Mouse (Mus musculus) left cerebral cortex, adult 9 months (tissue): ENCODE measurements at regions not wholly inside any gene's neighbourhood (a gene's known extent, or its start where the extent isn't known, plus 50 kb on each side); places are given as distances from the start of the nearest gene placed in this dataset.

Experiments
- DNase-seq, 2 experiments: peaks; one replicate each; pipeline ENCODE4 v3.0.0; 2022; ENCODE audit warnings: low spot score in 2 of 2

GRCm38 (mm10) chr1:183504103-183504841 lies 86.3 kb downstream of the Hhipl2 start:
- no peak for DNase-seq

GRCm38 (mm10) chr1:183507893-183508292 lies 89.9 kb downstream of the Hhipl2 start:
- no peak for DNase-seq

GRCm38 (mm10) chr1:183510759-183511158 lies 92.7 kb downstream of the Hhipl2 start:
- DNase-seq, result no peak

DNA sequence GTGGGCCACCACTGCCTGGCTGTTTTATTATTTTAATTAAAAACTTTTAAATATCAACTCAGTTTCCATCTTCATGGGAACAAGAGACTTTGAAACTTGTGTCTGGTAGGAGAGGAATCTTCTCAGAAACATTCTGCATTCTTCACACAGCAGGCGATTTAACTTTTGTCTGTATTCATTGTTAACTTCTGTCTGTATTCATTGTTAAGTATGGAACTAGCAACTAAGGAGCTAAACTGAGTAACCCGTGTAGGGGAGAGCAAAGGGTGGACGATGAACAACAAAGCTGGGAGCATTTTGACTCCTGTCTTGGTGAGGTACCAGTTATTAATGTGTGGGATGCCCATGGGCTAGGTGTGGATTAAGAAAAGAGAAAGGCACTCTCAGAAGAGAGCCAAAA lies 95.9 kb downstream of the Hhipl2 start:
- DNase-seq, result no peak

GRCm38 (mm10) chr1:183514281-183514983 lies 96.4 kb downstream of the Hhipl2 start:
- no peak for DNase-seq

- DNase-seq, result no peak
Observed at GRCm38 (mm10) chr1:183514984-183515287, 96.9 kb downstream of the Hhipl2 start.

DNA sequence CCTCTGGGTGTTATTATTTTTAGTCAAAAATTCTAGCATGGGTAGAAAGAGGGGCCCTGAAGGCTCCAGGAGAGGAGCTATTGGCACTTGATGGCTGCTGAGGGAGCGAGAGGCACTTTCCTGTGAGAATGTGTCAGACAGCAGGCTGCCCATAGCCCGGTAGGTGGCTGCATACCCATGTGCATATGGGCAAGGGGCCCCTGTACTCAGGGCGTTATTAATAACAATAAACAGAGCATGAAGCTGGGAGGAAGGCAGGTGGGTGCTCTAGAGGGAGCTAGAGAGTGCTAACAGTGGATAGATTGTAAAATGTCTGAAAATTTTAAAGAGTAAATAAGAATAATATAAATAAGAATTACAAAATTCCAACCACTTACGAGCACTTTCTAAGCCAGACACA lies 98.2 kb downstream of the Hhipl2 start:
- DNase-seq, result no peak

- no peak for DNase-seq
Observed at GRCm38 (mm10) chr1:183517236-183517635, 99.2 kb downstream of the Hhipl2 start.

GRCm38 (mm10) chr1:183521569-183521968 lies 103.6 kb downstream of the Hhipl2 start:
- DNase-seq, result no peak

GRCm38 (mm10) chr1:183533386-183533785 lies 115.4 kb downstream of the Hhipl2 start:
- DNase-seq, result no peak

GRCm38 (mm10) chr1:183548752-183549387 lies 130.9 kb downstream of the Hhipl2 start:
- no peak for DNase-seq

DNA sequence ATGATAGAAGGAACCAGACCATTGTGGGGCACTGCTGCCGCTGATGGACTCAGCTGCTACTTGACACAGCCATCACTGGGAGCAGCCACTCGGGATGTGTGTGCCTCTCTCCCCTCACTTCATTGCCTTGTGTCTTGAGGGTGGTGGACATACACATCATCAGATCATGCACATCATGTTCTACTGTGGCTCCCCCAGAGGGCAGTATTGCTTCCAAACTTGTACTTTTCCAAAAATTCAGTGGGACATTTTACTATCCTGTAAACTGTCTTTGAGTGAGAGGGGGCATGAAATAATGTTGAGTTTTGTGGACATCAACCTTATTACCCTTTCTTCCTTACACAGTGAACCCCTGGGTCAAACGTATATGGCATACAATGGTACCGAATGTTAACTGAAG lies 134.6 kb downstream of the Hhipl2 start:
- no peak for DNase-seq

DNA sequence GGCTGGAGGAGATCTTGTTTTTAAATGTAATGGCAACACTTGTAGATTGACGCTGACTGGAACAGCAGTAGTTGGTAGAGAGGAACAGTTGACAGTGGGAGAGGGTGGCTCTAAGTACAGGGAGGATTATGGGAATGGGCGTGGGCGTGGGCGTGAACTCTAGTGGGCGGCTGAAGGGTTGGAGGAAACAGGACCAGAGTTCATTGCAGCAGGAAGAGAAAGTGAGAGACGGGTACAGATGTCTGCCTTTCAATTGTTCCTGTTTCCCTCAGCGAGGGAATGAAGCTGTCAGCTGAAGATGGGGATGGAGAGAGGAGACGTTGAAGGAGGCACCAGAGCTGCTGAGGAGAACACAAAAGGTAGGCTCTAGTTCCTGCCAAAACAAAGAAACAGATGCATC lies 135.2 kb downstream of the Hhipl2 start:
- no peak for DNase-seq

DNA sequence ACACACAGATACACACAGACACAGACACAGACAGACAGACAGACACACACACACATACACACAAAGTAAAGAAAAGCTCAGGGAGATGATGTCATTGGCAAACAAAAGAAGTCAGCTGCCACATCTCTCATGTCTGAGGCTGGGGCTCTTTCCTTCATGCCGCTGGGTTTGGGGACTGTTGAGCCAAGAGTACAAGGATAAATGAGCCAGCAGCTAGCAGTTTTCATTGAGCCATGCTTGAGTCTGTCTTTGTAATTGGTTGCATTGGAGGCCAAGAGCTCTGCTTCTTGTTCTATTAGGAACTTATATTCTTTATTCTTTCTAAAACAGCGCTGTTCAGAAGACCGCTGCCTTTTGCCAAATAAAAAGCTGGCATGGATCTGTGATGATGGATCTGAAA lies 144.8 kb downstream of the Hhipl2 start:
- DNase-seq, result no peak

DNA sequence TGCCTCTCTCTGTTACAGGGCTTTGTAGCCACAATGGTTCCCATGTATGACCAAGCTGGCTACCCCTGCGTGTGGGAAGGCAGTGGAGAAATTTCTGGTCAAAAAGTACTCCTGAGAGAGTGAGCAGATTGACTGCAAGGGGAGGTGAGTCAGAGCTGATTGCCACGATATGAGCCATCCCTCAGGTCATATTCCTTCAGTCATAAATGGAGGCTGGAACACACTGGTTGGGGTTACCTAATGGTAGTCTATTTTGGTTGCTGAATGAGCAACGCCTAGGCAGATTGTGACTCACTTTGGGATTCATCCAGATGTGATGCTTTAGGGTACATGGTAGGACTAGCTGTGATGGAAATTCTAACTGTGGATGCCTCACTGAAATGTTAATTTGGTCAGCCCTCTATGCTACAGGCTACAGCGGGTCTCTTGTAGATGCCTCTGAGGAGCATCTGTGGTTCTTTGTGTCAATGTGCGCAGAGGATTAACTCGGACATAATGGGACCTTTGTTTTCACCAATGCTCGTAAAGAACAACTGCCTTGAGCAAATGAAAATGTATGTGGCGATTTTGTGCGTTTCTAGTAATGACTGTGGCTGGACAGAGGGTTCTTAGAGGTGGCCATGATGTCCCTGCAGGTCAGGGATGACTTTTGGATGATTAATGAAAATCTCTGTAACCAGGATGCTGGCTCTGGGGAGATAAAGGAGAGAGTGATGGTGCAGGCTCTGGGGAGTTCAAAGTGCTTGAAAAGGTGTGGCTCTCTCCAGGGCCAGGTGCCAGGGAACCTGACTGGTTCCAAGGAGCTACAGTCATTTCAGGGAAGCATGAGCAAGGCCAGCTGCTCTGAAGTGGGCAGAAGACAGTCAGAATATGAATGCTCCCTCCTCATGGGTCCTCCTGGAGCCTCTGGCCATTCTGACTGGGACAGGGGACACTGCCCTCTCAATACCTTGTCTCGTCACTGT lies 155.9 kb downstream of the Hhipl2 start:
- DNase-seq, result no peak

DNA sequence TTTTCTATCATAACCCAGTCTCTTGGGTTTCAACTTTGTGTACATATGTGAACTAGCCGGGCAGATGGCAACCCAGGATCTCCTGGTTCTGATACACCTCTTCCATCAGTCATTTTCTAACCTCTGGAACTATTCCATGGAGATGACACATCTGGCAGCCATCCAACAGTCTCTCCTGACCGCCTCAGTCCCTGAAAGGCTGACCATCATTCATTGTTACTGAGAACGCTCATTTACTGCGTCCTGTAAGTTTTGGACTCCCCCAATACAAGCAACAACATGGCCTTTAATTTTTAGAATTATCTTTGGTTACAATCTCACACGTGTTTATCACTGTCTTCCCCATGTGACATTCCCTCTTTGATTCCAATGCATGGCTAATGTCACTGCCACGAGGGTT lies 166.8 kb downstream of the Hhipl2 start:
- DNase-seq, result no peak

DNA sequence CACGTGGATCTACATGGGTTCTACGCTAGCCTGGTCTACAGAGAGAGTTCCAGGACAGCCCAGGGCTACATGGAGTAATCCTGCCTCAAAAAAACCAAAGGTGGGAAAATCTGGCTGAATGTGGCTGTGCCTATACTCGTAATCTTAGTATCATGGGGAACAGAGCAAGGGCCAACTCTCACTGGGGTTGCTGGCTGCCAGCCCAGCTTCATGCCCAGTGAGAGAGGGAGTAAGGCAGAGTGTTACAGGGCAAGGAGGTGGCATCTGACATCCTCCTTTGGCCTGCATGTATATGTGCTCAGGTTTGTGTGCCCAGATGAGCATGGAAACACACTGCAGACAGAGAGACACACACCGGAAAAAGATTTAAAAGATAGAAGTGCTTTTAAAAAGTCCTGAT lies 168.4 kb downstream of the Hhipl2 start:
- DNase-seq, result no peak

DNA sequence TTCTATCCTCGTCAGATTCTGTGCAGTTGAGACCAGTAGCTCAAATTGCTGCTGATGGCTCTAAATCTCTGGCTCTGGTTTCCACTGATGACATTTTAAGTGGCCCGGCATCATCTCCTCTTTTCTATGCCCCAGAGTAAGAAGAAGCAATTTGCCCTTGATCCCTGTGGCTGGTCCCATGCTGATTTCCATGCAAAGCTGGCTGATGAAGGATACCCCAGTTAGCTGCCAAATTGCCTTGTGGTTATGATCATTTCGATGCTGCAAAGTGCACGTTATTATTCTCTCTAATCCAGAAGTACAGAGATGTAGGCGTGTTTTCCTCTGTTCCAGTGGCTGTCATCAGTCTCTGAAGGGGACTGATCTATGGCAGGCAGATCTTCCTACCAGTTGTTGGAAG lies 177.3 kb downstream of the Hhipl2 start:
- DNase-seq, result peak in 1 of 2 experiments; percentile 32

DNA sequence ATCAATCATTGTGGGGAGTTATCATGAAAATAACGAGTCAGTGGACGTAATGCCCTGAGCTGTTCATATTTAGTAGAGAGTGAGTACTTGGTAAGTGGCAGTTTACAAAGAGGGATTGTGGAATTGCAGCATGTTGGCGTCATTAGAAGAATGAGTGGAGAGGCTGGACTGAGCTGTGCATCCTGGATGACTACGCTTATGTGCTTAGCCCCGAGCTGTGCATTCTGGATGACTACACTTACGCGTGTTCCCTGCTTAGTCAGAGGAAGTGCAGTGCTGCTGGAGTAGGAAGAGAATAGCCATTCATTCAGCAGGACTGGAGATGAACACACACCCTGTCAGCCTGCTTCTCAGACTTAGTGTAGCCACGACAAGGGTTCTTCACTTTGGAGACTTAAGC lies 182.5 kb downstream of the Hhipl2 start:
- no peak for DNase-seq

- DNase-seq, result no peak
Observed at GRCm38 (mm10) chr1:183611966-183612694, 194.1 kb downstream of the Hhipl2 start.

GRCm38 (mm10) chr1:183619451-183620059 lies 201.5 kb downstream of the Hhipl2 start:
- no peak for DNase-seq
